Mouse (Mus musculus) urinary bladder, postnatal 10 days (tissue): ENCODE data around the gene Crb1.

Experiments
- DNase-seq: peaks from one replicate; pipeline ENCODE4 v3.0.0; 2022; ENCODE audit warnings: low spot score

Crb1 gene

DNA sequence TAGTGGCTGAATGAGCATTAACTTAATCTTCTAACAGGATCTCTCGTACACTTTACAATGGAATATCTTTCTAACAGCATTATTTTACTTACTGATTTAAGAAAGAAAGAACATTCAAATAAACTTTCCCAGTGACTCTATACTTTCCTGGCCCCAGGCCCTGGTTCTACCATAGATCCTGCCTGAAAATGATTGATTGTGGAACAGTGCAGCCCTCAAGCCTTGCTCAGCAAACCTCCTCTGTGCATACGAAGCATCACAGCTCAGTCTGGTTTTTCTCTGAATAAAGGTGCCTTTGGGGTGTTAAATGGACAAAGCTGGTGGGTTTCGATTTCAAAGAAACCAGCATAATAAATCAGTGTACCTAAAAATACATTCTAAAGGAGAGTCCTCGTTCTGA, 153.1 kb downstream of the Crb1 start:
- no peak for DNase-seq

DNA sequence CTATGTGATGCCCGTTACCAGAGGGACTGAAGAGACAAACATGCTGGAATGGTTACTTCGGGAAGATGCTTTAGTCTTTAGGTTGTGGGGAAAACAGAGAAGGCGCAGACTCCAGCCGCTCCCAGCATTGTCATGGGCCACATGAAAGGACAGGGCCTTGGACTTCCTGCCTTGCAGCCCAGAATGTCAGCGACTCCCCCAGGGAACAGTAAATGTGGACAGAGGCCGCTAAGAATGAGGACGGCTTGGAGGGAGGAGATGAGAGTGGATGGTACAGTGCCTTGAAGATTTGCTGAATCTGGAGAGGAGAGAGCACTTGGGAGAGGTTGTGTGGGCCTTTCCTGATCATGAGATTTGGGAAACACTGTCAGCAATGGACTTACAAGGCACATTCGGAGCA, 161.6 kb downstream of the Crb1 start:
- no peak for DNase-seq

DNA sequence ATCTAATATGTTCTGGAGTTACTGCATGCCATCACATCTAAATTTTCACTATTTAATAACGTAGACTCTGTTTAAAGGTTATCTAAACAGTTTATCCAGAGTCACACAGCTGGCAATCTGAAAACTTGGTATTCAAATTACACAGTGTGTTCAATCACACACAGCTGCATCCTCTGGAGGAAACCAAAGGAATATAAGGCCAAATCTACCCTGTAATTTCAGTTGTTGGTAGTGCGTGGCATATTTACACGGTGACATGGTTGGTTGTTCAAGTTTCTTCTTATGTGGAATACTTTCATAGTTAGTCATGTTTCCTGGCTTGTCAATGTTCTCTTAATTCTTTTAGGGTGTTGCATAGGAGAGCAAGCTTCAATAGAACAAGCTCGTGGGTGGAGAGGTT, 166.4 kb downstream of the Crb1 start:
- no peak for DNase-seq

GRCm38 (mm10) chr1:139209796-139210195, 167.1 kb downstream of the Crb1 start:
- no peak for DNase-seq

DNA sequence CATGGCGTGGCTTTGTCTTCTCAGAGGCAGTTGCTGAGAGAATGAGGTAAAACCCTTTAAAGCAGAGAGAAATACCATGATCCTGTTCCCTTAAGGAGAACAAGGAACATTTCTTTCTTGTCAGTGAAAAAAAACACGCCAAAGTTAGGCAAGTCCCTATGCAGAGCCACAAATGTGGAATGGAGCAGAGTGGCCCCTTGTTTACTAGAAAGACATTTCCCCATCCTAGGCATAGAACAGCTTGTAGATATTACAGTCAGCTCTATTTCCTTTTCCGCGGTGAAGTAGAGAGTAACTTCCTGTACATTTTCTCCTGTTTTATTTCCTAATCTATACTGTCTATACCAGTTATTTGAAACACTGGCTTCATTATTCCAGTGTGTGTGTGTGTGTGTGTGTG, 170.6 kb downstream of the Crb1 start:
- no peak for DNase-seq

DNA sequence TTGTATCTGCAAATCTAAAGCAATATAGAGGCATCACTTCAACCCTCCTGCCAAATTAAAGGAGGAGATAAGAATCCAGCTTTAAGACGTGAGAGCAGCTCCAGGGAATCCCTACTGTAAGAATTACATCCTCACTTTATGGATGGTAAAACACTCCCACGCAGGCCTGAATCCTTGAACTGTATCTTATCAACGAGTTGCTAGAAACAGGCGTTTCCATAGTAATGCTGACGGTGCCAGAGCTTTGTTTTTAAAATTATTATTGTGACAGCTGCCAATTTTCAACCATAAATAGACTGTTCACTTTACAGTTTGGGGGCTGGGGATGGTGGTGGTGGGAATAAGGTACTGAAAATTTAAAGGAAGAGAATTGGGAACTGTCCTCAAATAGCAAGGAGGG, 173.9 kb downstream of the Crb1 start:
- DNase-seq, result no peak

- DNase-seq, result no peak
These were observed 182.4 kb downstream of the Crb1 start for GRCm38 (mm10) chr1:139194428-139195028.

DNA sequence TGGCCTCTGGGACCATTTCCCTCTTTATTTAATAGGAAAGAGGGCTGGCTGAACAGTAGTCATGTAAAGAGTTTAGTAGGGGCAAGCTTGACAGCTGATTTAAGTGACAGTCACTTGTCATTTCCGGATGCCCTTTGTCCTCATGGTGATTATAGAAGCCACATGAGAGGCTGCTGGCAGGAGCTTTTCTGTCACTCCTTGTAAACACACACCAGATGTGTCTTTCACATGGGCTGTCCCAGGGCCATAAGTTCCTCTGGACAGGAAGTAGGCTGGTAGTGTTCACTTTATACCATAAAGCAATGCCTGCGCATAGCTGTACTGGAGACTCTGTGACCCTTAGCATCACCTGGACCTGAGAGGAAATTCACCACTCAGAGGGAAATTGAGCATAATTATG, 182.9 kb downstream of the Crb1 start:
- no peak for DNase-seq

GRCm38 (mm10) chr1:139192635-139193034, 184.3 kb downstream of the Crb1 start:
- DNase-seq, result no peak

DNA sequence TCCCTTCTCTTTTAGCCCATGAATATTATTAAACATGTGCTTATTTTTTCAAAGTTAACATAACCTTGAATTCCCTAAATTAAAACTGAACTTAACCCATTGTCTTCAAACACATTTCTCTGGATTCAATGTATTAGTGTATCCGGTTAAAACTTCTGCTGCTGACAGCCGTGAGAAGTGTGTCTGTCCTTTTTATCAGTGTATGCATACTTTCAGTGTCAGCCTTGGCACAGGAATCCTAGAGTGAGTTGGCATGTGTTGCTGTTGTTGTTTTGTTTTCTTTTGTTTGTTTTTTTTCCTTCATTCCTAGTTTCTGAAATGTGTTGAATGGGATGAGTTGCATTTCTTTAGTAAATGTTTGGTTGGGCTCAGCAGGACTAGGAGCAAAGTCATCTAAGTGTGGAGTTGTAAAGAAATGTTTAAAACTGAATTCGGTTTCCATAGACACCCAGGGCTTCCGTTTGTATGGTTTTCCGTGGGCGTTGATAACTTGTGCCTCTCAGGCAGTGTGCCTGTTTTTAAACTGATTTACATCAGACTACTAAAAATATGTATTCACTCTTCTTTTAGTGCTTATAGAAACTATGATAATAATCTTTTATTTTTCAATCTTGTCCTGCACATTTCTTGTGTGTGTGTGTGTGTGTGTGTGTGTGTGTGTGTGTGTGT, 196.3 kb downstream of the Crb1 start:
- DNase-seq, result no peak

GRCm38 (mm10) chr1:139179707-139180106, 197.2 kb downstream of the Crb1 start:
- DNase-seq, result no peak

DNA sequence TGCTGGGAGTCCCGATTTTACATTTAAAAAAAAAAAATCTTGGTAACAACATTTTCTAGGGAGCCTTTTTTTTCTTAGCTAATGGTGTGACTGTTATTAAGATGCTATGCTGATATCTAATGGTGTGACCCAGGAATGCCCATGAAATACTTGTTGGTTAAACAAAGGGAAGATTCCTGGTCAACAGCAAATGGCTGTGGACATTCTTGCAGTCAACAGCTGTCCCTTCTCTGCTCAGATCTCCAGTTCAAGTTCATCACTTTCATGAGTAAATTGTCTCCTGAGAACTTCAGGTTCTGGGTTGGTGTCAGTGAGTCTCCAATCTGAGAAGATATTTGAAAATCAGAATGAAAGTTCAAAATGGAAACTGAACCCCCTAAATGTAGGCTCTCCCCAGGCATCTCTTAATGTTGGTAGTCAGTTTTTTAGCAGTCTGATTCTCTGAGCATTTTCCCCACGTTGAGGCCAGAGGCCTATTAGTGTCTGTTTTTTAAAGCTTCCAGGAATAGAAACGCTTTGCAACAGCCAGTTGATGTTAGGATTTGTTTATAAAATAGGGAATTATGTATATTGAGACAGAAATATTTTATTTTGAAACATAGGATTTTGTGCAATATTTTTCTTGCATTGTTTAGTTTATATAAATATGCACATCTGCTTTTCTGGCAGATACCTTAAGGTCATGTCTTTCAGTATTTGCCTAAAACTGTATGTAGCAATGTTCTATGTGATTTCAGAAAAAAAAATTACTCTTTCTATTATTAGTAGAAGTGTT, 202.7 kb downstream of the Crb1 start:
- DNase-seq, result no peak

DNA sequence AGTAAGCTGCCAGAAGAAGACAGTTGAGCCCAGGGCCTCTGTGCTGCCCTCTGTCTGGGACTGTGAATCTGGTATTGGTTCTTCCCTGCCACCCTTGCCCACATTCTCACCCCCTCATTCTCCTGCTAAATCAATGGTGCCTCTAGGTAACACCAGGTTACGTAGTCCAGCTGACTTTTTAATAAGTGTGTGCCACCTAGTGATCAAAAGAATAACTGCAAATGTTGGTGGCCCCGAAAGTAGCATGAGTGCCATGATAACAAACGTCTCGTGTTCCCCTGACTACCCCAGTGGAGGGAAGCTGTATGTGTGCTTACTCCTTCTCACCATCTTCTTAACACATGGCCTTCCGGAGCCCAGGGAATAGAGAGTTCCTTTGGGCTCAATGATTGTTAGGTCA, 214.1 kb downstream of the Crb1 start:
- no peak for DNase-seq

- no peak for DNase-seq
These were observed 215.3 kb downstream of the Crb1 start for GRCm38 (mm10) chr1:139161619-139162018.

DNA sequence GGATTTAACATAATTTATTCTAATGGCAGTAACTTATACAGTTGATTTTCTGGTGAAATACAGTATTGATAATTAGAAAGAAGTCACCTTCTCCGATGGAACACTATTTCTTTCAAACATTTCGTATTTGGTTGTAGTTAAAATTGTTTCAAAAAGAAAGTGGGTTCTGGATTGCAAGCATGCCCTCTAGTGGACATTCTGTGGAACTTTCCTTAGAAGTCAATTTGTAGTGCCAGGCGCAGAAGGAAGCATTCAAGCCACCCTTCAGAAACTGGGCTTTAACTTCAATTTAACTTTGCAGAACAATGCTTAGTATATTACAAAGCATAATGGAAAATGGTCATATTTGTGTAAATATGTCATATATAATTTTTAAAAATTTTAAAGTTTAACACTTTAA, 220.5 kb downstream of the Crb1 start:
- DNase-seq, result no peak

- no peak for DNase-seq
These were observed 223.4 kb downstream of the Crb1 start for GRCm38 (mm10) chr1:139153493-139153892.

DNA sequence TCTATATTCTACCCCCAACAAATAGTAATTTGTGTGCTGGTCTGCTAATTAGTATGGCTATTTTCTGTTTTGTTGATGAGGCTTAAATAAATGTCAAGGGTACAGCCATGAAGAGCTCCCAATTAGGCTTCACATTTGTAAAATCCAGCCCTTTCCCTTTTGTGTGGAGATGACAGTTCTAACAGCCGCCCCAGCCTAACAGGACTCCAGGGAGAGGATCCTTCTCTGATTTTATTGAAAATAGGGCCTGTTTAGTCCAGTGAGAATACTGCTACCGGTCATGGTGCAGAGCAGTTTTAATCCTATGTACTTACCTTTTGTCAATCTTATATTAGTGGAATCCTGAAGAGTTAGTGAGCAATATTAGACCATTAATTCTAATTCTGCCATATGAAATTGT, 223.9 kb downstream of the Crb1 start:
- DNase-seq, result no peak
